Comparison of ENCODE assay signal across 25 mouse cellular contexts in genomic region chr1:194685896-194686295, GRCm38 (mm10).
DNase-seq lines count a peak whose midpoint lies in the region; ATAC-seq lines count a peak whose summit lies in the region.
"Had no signal": no experiment of that assay in that cellular context is flagged by ENCODE, and none has a peak within 500 bp of the region (broad histone marks: within the 10 kb centered on the region; RNA-seq: fewer than 3 reads in every experiment).

No protein-coding gene starts in this region.

- no peak overlapping the region for H3K4me2 ChIP-seq in heart, embryonic 15.5 days
- H3K4me2 ChIP-seq: embryonic facial prominence, embryonic 12.5 days; intestine, embryonic 15.5 days; limb, embryonic 15.5 days; midbrain, embryonic 15.5 days; neural tube, embryonic 12.5 days had no signal

- ATAC-seq in heart, embryonic 15.5 days (replicated peaks; ENCODE audit: insufficient number of reproducible peaks, insufficient read depth, low FRiP score, low read depth) = no peak
- ATAC-seq: forebrain, postnatal 0 days; hindbrain, embryonic 16.5 days; intestine, embryonic 15.5 days; midbrain, embryonic 15.5 days; Patski had no signal

- H3K27me3 ChIP-seq in heart, embryonic 15.5 days = no peaks in the 10 kb centered on the region
- H3K27me3 ChIP-seq: CH12.LX; embryonic facial prominence, embryonic 12.5 days; intestine, embryonic 15.5 days; limb, embryonic 15.5 days; midbrain, embryonic 15.5 days; neural tube, embryonic 12.5 days; Patski had no signal

- no peak for DNase-seq in heart, adult 8-10 months (ENCODE audit: low spot score)
- peak; percentile 78 for DNase-seq in right cerebral cortex, adult 18-20 months
- no peak for DNase-seq in right cerebral cortex, postnatal 4 days
- peak; percentile 42 to 59 for DNase-seq in left cerebral cortex, adult 9 months (ENCODE audit: low spot score in 2 of 2)
- no peak for DNase-seq in cerebellum, postnatal 10 days
- DNase-seq in kidney, adult 11 months = no peak
- DNase-seq: adrenal gland, postnatal 36 days; B cell, adult 2 months; cerebellum, adult 11 months; cerebellum, adult 9-11 months; forebrain, postnatal 0 days; kidney, postnatal 25 days; spleen, adult 18-20 months had no signal

- no peaks in the 10 kb centered on the region for H3K36me3 ChIP-seq in heart, embryonic 15.5 days
- H3K36me3 ChIP-seq: embryonic facial prominence, embryonic 12.5 days; G1E; intestine, embryonic 15.5 days; limb, embryonic 15.5 days; midbrain, embryonic 15.5 days; neural tube, embryonic 12.5 days had no signal

- no peak overlapping the region for H3K4me3 ChIP-seq in heart, embryonic 15.5 days
- H3K4me3 ChIP-seq: embryonic facial prominence, embryonic 12.5 days; hindbrain, embryonic 10.5 days; intestine, embryonic 15.5 days; limb, embryonic 15.5 days; midbrain, embryonic 15.5 days; neural tube, embryonic 12.5 days had no signal

- 49% methylated on average over 2 of the region's 2 CpGs for WGBS in heart, embryonic 15.5 days

- peaks cover 51% of the 10 kb centered on the region for H3K4me1 ChIP-seq in heart, embryonic 15.5 days (replicated peaks)

- H3K9ac ChIP-seq in heart, embryonic 15.5 days = no peak overlapping the region
- H3K9ac ChIP-seq: embryonic facial prominence, embryonic 12.5 days; forebrain, postnatal 0 days; intestine, embryonic 15.5 days; limb, embryonic 15.5 days; midbrain, embryonic 15.5 days; neural tube, embryonic 12.5 days had no signal

- H3K9me3 ChIP-seq in heart, embryonic 15.5 days (replicated peaks) = no peaks in the 10 kb centered on the region
- H3K9me3 ChIP-seq: embryonic facial prominence, embryonic 12.5 days; G1E; hindbrain, embryonic 10.5 days; intestine, embryonic 15.5 days; limb, embryonic 15.5 days; midbrain, embryonic 15.5 days; neural tube, embryonic 12.5 days had no signal

- H3K27ac ChIP-seq in heart, embryonic 15.5 days = peak overlapping the region; percentile 21; the same call in 1 of the 2 replicates
- H3K27ac ChIP-seq: embryonic facial prominence, embryonic 12.5 days; hindbrain, embryonic 10.5 days; intestine, embryonic 15.5 days; limb, embryonic 15.5 days; macrophage; midbrain, embryonic 15.5 days; neural tube, embryonic 12.5 days had no signal

Comparison
In these comparisons a context has a peak if more than half of its experiments do, and no peak if none do; other contexts are left out.
1. DNase-seq: peak in right cerebral cortex, adult 18-20 months (single experiment) and left cerebral cortex, adult 9 months (2 of 2); none in heart, adult 8-10 months (single experiment), right cerebral cortex, postnatal 4 days (single experiment), cerebellum, postnatal 10 days (0 of 2) and kidney, adult 11 months (single experiment).